Mouse (Mus musculus) stomach, embryonic 15.5 days (tissue): ENCODE data around the gene Zbtb20. TPM values are rescaled to one million over a fixed set of nuclear protein-coding genes. Genes with fewer than 3 reads are reported as not detected.

Experiments
- ATAC-seq: fragments of 200-750 bp; cut with Nextera tagmentation; 2 replicates; pipeline ENCODE4 v1.8.0; 2017; ENCODE audit warnings: low read depth, moderate number of reproducible peaks, moderate TSS enrichment; ENCODE audit not compliant: insufficient read depth, low FRiP score
- H3K27ac ChIP-seq: fragments of 300-500 bp; sonication (generic); 2 replicates; pipeline ENCODE4 v1.5.1; 2015; ENCODE audit warnings: mild to moderate bottlenecking, inconsistent platforms
- H3K27me3 ChIP-seq: fragments of 300-500 bp; sonication (generic); replicated peaks from 2 replicates; pipeline ENCODE4 v1.6.1; 2015; ENCODE audit warnings: inconsistent platforms
- H3K36me3 ChIP-seq: fragments of 300-500 bp; sonication (generic); 2 replicates; pipeline ENCODE4 v1.6.1; 2015; ENCODE audit warnings: inconsistent platforms
- H3K4me1 ChIP-seq: fragments of 300-500 bp; sonication (generic); 2 replicates; pipeline ENCODE4 v1.6.1; 2015; ENCODE audit warnings: inconsistent platforms
- H3K4me2 ChIP-seq: fragments of 300-500 bp; sonication (generic); 2 replicates; pipeline ENCODE4 v1.6.1; 2015; ENCODE audit warnings: mild to moderate bottlenecking, inconsistent platforms
- H3K4me3 ChIP-seq: fragments of 300-500 bp; sonication (generic); replicated peaks from 2 replicates; pipeline ENCODE4 v1.5.1; 2015; ENCODE audit warnings: inconsistent platforms
- H3K9ac ChIP-seq: fragments of 300-500 bp; sonication (generic); 2 replicates; pipeline ENCODE4 v1.6.1; 2015; ENCODE audit warnings: inconsistent platforms
- H3K9me3 ChIP-seq: fragments of 300-500 bp; sonication (generic); 2 replicates; pipeline ENCODE4 v1.6.1; 2016; ENCODE audit warnings: inconsistent platforms
- WGBS: fragments of 180-500 bp; shearing (Covaris S2); methylation state at CpG from one replicate; pipeline ENCODE4 v1.1.7; 2015; 5-methylcytosine and 5-hydroxymethylcytosine counted together
- polyA plus RNA-seq: library from polyadenylated mRNA; unstranded; fragments of >200 nt; fragmentation: Nextera tagmentation; extraction: Ambion mirVana; gene quantifications from 2 replicates; pipeline ENCODE4 v1.2.1, GENCODE M21; 2015

Gene Zbtb20
- polyA plus RNA-seq, 1 experiment from 2014 or later = 23.4 TPM

GRCm38 (mm10) chr16:43502339-43503009 lies 626.8 kb downstream of the Zbtb20 start:
- Histone ChIP-seq H3K27ac (no peak overlapping the region), H3K27me3 (no peaks in the 10 kb centered on the region), H3K4me3 (no peak overlapping the region), H3K9me3 (no peaks in the 10 kb centered on the region), H3K4me1 (peaks cover 4% of the 10 kb centered on the region; the same call in 1 of the 2 replicates), H3K9ac (no peak overlapping the region), H3K36me3 (no peaks in the 10 kb centered on the region), H3K4me2 (no peak overlapping the region)
- ATAC-seq = no peak
- WGBS = 39% methylated on average over 12 of the region's 12 CpGs

GRCm38 (mm10) chr16:43503010-43503635 lies 627.4 kb downstream of the Zbtb20 start:
- Histone ChIP-seq H3K36me3 (no peaks in the 10 kb centered on the region), H3K9me3 (no peaks in the 10 kb centered on the region), H3K9ac (no peak overlapping the region), H3K27me3 (no peaks in the 10 kb centered on the region), H3K27ac (no peak overlapping the region), H3K4me1 (peaks cover 4% of the 10 kb centered on the region; the same call in 1 of the 2 replicates), H3K4me3 (peak overlapping the region; percentile 35), H3K4me2 (peak overlapping the region; percentile 60)
- 7% methylated on average over 13 of the region's 13 CpGs for WGBS
- no peak for ATAC-seq

GRCm38 (mm10) chr16:43503636-43504010 lies 627.9 kb downstream of the Zbtb20 start:
- H3K9me3 ChIP-seq = no peaks in the 10 kb centered on the region
- WGBS = 2% methylated on average over 5 of the region's 5 CpGs
- H3K36me3 ChIP-seq = no peaks in the 10 kb centered on the region
- peaks cover 4% of the 10 kb centered on the region; the same call in 1 of the 2 replicates for H3K4me1 ChIP-seq
- peak overlapping the region; percentile 60 for H3K4me2 ChIP-seq
- H3K4me3 ChIP-seq = peak overlapping the region; percentile 35
- no peaks in the 10 kb centered on the region for H3K27me3 ChIP-seq
- ATAC-seq = no peak
- H3K27ac ChIP-seq = no peak overlapping the region
- no peak overlapping the region for H3K9ac ChIP-seq

GRCm38 (mm10) chr16:43504151-43504550 lies 628.5 kb downstream of the Zbtb20 start:
- Histone ChIP-seq H3K4me1 (peaks cover 4% of the 10 kb centered on the region; the same call in 1 of the 2 replicates), H3K27me3 (no peaks in the 10 kb centered on the region), H3K4me3 (peak overlapping the region; percentile 35; the same call in 1 of the 2 replicates), H3K27ac (no peak overlapping the region), H3K9ac (no peak overlapping the region), H3K9me3 (no peaks in the 10 kb centered on the region), H3K36me3 (no peaks in the 10 kb centered on the region), H3K4me2 (peak overlapping the region; percentile 60)
- WGBS = 0% methylated on average over 3 of the region's 3 CpGs
- ATAC-seq = no peak

GRCm38 (mm10) chr16:43504556-43504955 lies 628.9 kb downstream of the Zbtb20 start:
- H3K36me3 ChIP-seq = no peaks in the 10 kb centered on the region

GRCm38 (mm10) chr16:43505314-43505950 lies 629.8 kb downstream of the Zbtb20 start:
- no peak overlapping the region for H3K4me2 ChIP-seq
- peaks cover 4% of the 10 kb centered on the region; the same call in 1 of the 2 replicates for H3K4me1 ChIP-seq
- no peak for ATAC-seq
- H3K27me3 ChIP-seq = no peaks in the 10 kb centered on the region
- no peaks in the 10 kb centered on the region for H3K36me3 ChIP-seq
- no peak overlapping the region for H3K27ac ChIP-seq
- no peaks in the 10 kb centered on the region for H3K9me3 ChIP-seq
- no peak overlapping the region for H3K9ac ChIP-seq
- 54% methylated on average over 9 of the region's 9 CpGs for WGBS
- no peak overlapping the region for H3K4me3 ChIP-seq

More at GRCm38 (mm10) chr16:43504556-43504955, 628.9 kb downstream of the Zbtb20 start:
- no peak overlapping the region for H3K4me3 ChIP-seq
- ATAC-seq = no peak
- H3K4me2 ChIP-seq = no peak overlapping the region
- H3K9ac ChIP-seq = no peak overlapping the region
- no peaks in the 10 kb centered on the region for H3K27me3 ChIP-seq
- WGBS = 73% methylated on average over 1 of the region's 1 CpGs
- no peak overlapping the region for H3K27ac ChIP-seq
- H3K4me1 ChIP-seq = peaks cover 4% of the 10 kb centered on the region; the same call in 1 of the 2 replicates
- no peaks in the 10 kb centered on the region for H3K9me3 ChIP-seq

- Histone ChIP-seq H3K27me3 (no peaks in the 10 kb centered on the region), H3K36me3 (no peaks in the 10 kb centered on the region), H3K9ac (no peak overlapping the region), H3K4me1 (peaks cover 4% of the 10 kb centered on the region; the same call in 1 of the 2 replicates), H3K27ac (no peak overlapping the region), H3K4me3 (no peak overlapping the region), H3K4me2 (peak overlapping the region; percentile 41), H3K9me3 (no peaks in the 10 kb centered on the region)
- 36% methylated on average over 9 of the region's 9 CpGs for whole genome bisulfite sequencing
- no peak for ATAC-seq
Measured at GRCm38 (mm10) chr16:43506189-43506751, 630.6 kb downstream of the Zbtb20 start.

- WGBS = 40% methylated on average over 10 of the region's 10 CpGs
Measured at GRCm38 (mm10) chr16:43506771-43507405, 631.2 kb downstream of the Zbtb20 start.

GRCm38 (mm10) chr16:43508166-43508998 lies 632.7 kb downstream of the Zbtb20 start:
- no peak overlapping the region for H3K4me2 ChIP-seq
- no peak overlapping the region for H3K27ac ChIP-seq
- H3K9ac ChIP-seq = no peak overlapping the region
- H3K9me3 ChIP-seq = no peaks in the 10 kb centered on the region
- H3K36me3 ChIP-seq = no peaks in the 10 kb centered on the region
- no peak for ATAC-seq
- 81% methylated on average over 9 of the region's 9 CpGs for WGBS
- no peak overlapping the region for H3K4me3 ChIP-seq
- H3K27me3 ChIP-seq = no peaks in the 10 kb centered on the region
- H3K4me1 ChIP-seq = peaks cover 4% of the 10 kb centered on the region; the same call in 1 of the 2 replicates

More at GRCm38 (mm10) chr16:43506771-43507405, 631.2 kb downstream of the Zbtb20 start:
- Histone ChIP-seq H3K4me3 (no peak overlapping the region; the same call in 1 of the 2 replicates), H3K36me3 (no peaks in the 10 kb centered on the region), H3K27me3 (no peaks in the 10 kb centered on the region), H3K4me2 (peak overlapping the region; percentile 41), H3K4me1 (peaks cover 4% of the 10 kb centered on the region; the same call in 1 of the 2 replicates), H3K9me3 (no peaks in the 10 kb centered on the region), H3K27ac (no peak overlapping the region), H3K9ac (no peak overlapping the region)
- no peak for ATAC-seq

- no peak for ATAC-seq
- H3K27ac ChIP-seq = no peak overlapping the region
- no peaks in the 10 kb centered on the region for H3K27me3 ChIP-seq
- H3K4me3 ChIP-seq = no peak overlapping the region
- no peak overlapping the region for H3K4me2 ChIP-seq
- no peak overlapping the region for H3K9ac ChIP-seq
- WGBS = 64% methylated on average over 5 of the region's 5 CpGs
- peaks cover 4% of the 10 kb centered on the region; the same call in 1 of the 2 replicates for H3K4me1 ChIP-seq
- no peaks in the 10 kb centered on the region for H3K36me3 ChIP-seq
- H3K9me3 ChIP-seq = no peaks in the 10 kb centered on the region
Measured at GRCm38 (mm10) chr16:43510516-43510915, 634.8 kb downstream of the Zbtb20 start.

GRCm38 (mm10) chr16:43511531-43511930 lies 635.9 kb downstream of the Zbtb20 start:
- Histone ChIP-seq H3K9me3 (no peaks in the 10 kb centered on the region), H3K9ac (no peak overlapping the region), H3K4me3 (no peak overlapping the region), H3K4me2 (no peak overlapping the region), H3K36me3 (no peaks in the 10 kb centered on the region), H3K27me3 (no peaks in the 10 kb centered on the region), H3K27ac (no peak overlapping the region), H3K4me1 (peaks cover 3% of the 10 kb centered on the region; the same call in 1 of the 2 replicates)
- 59% methylated on average over 4 of the region's 4 CpGs for WGBS
- no peak for ATAC-seq
